Mouse (Mus musculus) neural tube, embryonic 11.5 days (tissue): Measurements from ENCODE around the gene Pms1. TPM values are rescaled to one million over a fixed set of nuclear protein-coding genes. Genes with fewer than 3 reads are reported as not detected.
"Not testable (repeated sequence)": the region's sequence is repeated elsewhere in the genome, so short reads cannot be mapped to it uniquely, and the experiment has no call there.

ENCODE experiments used
- ATAC-seq: fragments of 200-750 bp; cut with Nextera tagmentation; 2 replicates; pipeline ENCODE4 v1.8.0; 2017; ENCODE audit warnings: moderate number of reproducible peaks, mild to moderate bottlenecking, moderate TSS enrichment, moderate library complexity; ENCODE audit not compliant: insufficient read depth, low FRiP score, low TSS enrichment
- DNase-seq: peaks from one replicate; pipeline ENCODE4 v3.0.0-alpha.2; 2015; ENCODE audit warnings: low spot score
- H3K27ac ChIP-seq: fragments of 300-500 bp; sonication (generic); 2 replicates; pipeline ENCODE4 v1.5.1; 2014; ENCODE audit warnings: low read depth, mild to moderate bottlenecking, low read length
- H3K27me3 ChIP-seq: fragments of 300-500 bp; sonication (generic); 2 replicates; pipeline ENCODE4 v1.6.1; 2014; ENCODE audit warnings: mild to moderate bottlenecking, low read length, mixed read lengths; ENCODE audit not compliant: control insufficient read depth, insufficient read depth
- H3K36me3 ChIP-seq: fragments of 300-500 bp; sonication (generic); 2 replicates; pipeline ENCODE4 v1.6.1; 2014; ENCODE audit warnings: mild to moderate bottlenecking, low read length, moderate library complexity, mixed read lengths; ENCODE audit not compliant: control insufficient read depth, insufficient read depth
- H3K4me1 ChIP-seq: fragments of 300-500 bp; sonication (generic); 2 replicates; pipeline ENCODE4 v1.6.1; 2014; ENCODE audit warnings: low read length, mixed read lengths; ENCODE audit not compliant: control insufficient read depth, insufficient read depth
- H3K4me2 ChIP-seq: fragments of 300-500 bp; sonication (generic); 2 replicates; pipeline ENCODE4 v1.6.1; 2014; ENCODE audit warnings: low read depth, mild to moderate bottlenecking, moderate library complexity
- H3K4me3 ChIP-seq: fragments of 300-500 bp; sonication (generic); 2 replicates; pipeline ENCODE4 v1.5.1; 2014; ENCODE audit warnings: low read depth, low read length
- H3K9ac ChIP-seq: fragments of 300-500 bp; sonication (generic); 2 replicates; pipeline ENCODE4 v1.6.1; 2014; ENCODE audit warnings: mild to moderate bottlenecking, low read length
- H3K9me3 ChIP-seq: fragments of 300-500 bp; sonication (generic); 2 replicates; pipeline ENCODE4 v1.6.1; 2016; ENCODE audit warnings: low read length; ENCODE audit not compliant: control insufficient read depth
- WGBS: fragments of 180-500 bp; shearing (Covaris S2); extraction: QIAGEN DNeasy Blood & Tissue Kit; methylation state at CpG from one replicate; pipeline ENCODE4 v1.1.7; 2014; 5-methylcytosine and 5-hydroxymethylcytosine counted together
- polyA plus RNA-seq: library from polyadenylated mRNA; unstranded; fragments of >200 nt; fragmentation: Nextera tagmentation; extraction: Ambion mirVana; gene quantifications from 2 replicates; pipeline ENCODE4 v1.2.1, GENCODE M21; 2014

Gene Pms1
- polyA plus RNA-seq: 18.6 and 21.5 TPM in 2 replicates

DNA sequence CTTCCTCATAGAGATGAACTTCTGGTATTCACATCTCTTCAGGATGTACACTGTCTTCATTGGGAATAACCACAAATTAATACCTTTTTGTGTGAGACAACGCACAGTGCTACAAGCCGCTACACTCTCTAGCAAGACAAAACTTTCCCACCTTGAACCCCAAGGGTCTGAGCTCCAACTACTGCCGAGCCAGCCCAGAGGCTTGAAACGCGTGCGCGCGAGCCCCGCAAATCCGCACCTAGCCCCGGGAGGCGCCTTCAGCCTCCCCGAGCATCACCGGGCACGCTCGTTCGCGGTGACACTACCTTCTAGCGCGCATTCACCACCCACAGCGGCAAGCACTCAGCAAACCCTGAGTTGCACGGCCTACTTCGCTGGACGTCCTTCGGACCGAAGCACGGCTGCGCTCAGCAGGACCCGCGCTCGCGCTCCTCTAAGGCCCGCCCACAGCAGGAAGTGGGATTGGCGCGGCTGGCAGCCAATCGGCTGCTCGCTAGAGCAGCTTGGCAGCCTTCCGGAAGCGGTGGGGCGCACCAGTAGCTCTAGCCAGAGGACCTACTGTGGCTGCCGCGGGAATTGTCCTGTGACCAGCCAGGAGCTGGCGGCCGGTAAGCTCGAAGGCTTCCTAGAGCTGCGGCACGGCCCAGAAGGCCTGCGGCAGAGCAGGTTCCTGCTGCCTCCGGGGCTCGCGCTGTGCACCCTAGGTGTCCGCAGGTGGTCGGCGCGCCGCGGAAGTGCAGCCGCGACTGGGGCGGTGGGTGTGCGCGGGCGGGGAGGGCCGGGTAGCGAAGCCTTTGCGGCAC lies at the start of gene Pms1, which contains the start of the genes Ormdl1 and Gm28778:
Gene Pms1 (minus strand): TSS at position 438 of the 803 bp plus-strand sequence.
Gene Ormdl1 (plus strand): TSS at position 515 of the 803 bp plus-strand sequence.
Gene Gm28778 (plus strand): TSS at position 531 of the 803 bp plus-strand sequence.
- Histone ChIP-seq H3K4me2 (peak within 1 kb of the TSS; percentile 47), H3K4me1 (0 out of 2 replicates have a peak, but pooled peaks cover 3% of the 10 kb centered on the region), H3K9me3 (no peaks in the 10 kb centered on the region), H3K9ac (peak within 1 kb of the TSS; percentile 86), H3K27ac (peak within 1 kb of the TSS; percentile 79), H3K27me3 (no peaks in the 10 kb centered on the region), H3K36me3 (no peaks in the 10 kb centered on the region; the same call in 1 of the 2 replicates), H3K4me3 (peak within 1 kb of the TSS; percentile 84)
- peak; percentile 96 for DNase-seq
- ATAC-seq: peak; percentile 100
- WGBS: under 1% methylated on average over 56 of the region's 66 CpGs

DNA sequence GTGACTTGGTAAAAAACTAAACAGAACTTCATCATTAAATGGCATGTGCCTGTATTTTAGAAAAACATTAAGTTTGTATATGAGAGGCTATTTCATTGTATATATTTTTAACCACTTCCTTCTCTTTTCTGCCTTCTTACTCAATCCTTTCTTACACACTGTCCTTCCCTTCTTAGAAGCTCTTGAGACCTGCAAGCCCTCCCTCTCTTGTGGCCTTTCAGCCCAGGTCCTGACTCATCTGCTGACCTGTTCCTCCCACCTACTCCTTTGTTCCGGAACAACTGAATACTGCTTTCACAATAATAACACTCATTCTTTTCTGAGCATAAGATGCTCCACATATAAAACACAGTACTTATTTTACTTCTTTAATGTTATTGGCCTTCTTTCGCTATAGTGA lies 44.3 kb upstream of the Pms1 start:
- Histone ChIP-seq H3K9me3 (peaks cover 4% of the 10 kb centered on the region; the same call in 1 of the 2 replicates), H3K4me3 (no peak overlapping the region), H3K4me1 (no peaks in the 10 kb centered on the region), H3K36me3 (peaks cover 7% of the 10 kb centered on the region; the same call in 1 of the 2 replicates), H3K27me3 (no peaks in the 10 kb centered on the region), H3K9ac (no peak overlapping the region), H3K4me2 (no peak overlapping the region), H3K27ac (no peak overlapping the region)
- no peak for DNase-seq
- WGBS: 95% methylated on average over 2 of the region's 2 CpGs
- no peak for ATAC-seq

DNA sequence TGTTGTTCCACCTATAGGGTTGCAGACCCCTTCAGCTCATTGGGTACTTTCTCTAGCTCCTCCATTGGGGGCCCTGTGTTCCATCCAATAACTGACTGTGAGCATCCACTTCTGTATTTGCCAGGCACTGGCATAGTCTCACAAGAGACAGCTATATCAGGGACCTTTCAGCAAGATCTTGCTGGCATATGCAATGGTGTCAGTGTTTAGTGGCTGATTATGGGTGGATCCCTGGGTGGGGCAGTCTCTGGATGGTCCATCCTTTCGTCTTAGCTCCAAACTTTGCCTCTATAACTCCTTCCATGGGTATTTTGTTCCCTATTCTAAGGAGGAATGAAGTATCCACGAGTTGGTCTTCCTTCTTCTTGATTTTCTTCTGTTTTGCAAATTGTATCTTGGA lies 40.6 kb upstream of the Pms1 start:
- not testable (repeated sequence) for H3K27ac ChIP-seq, ATAC-seq, H3K27me3 ChIP-seq, DNase-seq, H3K4me3 ChIP-seq, H3K9me3 ChIP-seq, H3K4me1 ChIP-seq, H3K9ac ChIP-seq, H3K36me3 ChIP-seq, H3K4me2 ChIP-seq
- 71% methylated on average over 2 of the region's 2 CpGs for WGBS

DNA sequence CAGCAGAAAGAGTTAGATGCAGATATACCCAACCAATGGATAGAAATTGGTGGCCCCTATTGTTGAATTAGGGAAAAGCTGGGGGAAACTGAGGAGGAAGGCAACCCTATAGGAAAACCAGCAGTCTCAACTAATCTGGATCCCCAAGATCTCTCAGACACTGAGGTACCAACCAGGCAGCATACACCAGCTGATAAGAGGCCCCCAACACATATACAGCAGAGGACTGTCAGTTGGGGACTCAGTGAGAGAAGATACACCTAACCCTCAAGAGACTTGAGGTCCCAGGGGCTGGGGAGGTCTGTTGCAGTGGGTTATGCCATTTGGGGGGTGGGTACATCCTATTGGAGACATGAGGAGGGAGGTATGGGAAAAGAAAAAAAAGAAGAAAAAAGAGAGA lies 38.6 kb upstream of the Pms1 start:
- H3K4me1 ChIP-seq: no peaks in the 10 kb centered on the region
- H3K4me2 ChIP-seq: no peak overlapping the region
- no peaks in the 10 kb centered on the region for H3K9me3 ChIP-seq
- ATAC-seq (no peak), DNase-seq (no peak)
- H3K4me3 ChIP-seq: no peak overlapping the region
- H3K27ac ChIP-seq: no peak overlapping the region
- no peaks in the 10 kb centered on the region for H3K36me3 ChIP-seq
- H3K9ac ChIP-seq: no peak overlapping the region
- no peaks in the 10 kb centered on the region for H3K27me3 ChIP-seq

DNA sequence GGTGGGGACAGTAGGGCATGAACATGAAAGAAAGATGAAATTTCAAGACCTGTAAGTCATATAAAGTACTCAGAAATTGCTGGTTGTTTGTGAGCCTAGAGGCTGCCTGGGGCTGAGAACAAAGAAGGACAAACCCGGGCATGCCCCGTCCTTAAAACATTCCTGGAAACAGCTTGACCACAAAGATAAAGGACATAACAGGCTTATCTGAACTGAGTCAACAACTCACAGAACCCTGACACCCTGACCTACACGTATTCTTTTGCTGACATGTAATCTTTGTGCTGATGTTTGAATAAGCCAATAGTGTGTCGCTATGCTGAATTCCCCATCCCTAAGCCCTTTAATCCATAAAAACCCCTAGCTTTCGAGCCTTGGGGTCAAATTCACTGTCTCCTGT lies 36.7 kb upstream of the Pms1 start:
- 82% methylated on average over 5 of the region's 5 CpGs for WGBS
- not testable (repeated sequence) for H3K9me3 ChIP-seq, H3K27me3 ChIP-seq, H3K36me3 ChIP-seq, H3K4me2 ChIP-seq, H3K27ac ChIP-seq, H3K4me1 ChIP-seq, ATAC-seq, H3K9ac ChIP-seq, DNase-seq, H3K4me3 ChIP-seq

DNA sequence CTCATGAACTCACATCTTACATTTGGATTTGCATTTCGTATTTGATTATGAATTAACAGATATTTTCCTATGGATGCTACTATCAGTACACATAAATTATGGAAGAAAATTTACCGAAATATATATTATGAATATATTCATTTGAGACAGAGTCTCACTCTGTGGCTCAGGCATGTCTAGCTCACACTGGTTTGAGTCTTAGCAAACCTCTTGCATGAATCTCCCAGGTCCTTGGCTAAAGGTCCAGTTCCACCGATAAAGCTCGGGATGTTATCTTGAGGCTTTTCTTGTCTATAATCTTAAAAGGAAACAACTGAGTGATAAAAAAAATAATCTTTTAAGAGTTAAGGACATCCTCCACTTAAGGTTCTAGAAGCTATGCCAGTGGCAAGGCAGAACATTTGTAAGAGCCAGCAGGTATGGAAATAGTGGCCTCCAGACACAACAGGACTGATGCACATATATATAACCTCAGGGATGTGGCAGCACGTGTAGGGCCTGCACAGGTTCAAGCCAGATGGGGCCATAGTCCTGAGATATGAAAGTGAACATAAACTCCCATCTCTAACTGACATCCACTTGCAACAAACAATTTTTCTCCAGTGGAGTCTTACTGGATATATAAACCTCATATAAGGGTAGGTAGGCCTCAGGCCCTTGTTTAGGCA lies 28.1 kb upstream of the Pms1 start:
- no peak for DNase-seq
- H3K9ac ChIP-seq: no peak overlapping the region
- no peaks in the 10 kb centered on the region for H3K36me3 ChIP-seq
- no peaks in the 10 kb centered on the region for H3K4me1 ChIP-seq
- 93% methylated on average over 5 of the region's 5 CpGs for WGBS
- H3K27me3 ChIP-seq: no peaks in the 10 kb centered on the region
- no peak overlapping the region for H3K27ac ChIP-seq
- H3K9me3 ChIP-seq: no peaks in the 10 kb centered on the region
- no peak overlapping the region for H3K4me2 ChIP-seq
- ATAC-seq: no peak
- no peak overlapping the region for H3K4me3 ChIP-seq

DNA sequence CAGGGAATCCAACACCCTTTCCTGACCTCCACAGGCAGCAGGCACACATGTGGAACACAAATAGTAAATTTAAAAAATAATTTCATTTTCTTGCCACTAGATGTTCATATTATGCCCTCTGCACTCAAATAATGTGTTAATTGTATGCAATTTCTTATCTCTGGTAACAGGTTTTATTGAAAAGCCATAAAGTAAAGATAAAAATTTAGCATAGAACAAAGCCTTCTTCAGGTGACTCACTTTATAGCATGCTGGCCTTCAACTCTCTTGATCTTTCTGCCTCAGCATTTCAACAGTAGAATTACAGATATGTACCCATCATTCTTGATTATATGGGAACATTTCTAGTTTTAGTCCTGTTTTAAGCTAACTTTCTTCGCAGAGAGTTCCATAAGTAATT lies 27.5 kb upstream of the Pms1 start:
- 95% methylated on average over 1 of the region's 1 CpGs for WGBS
- Histone ChIP-seq H3K9ac (no peak overlapping the region), H3K4me3 (no peak overlapping the region), H3K4me2 (no peak overlapping the region), H3K27me3 (no peaks in the 10 kb centered on the region), H3K9me3 (no peaks in the 10 kb centered on the region), H3K27ac (no peak overlapping the region), H3K36me3 (no peaks in the 10 kb centered on the region), H3K4me1 (no peaks in the 10 kb centered on the region)
- DNase-seq (no peak), ATAC-seq (no peak)

DNA sequence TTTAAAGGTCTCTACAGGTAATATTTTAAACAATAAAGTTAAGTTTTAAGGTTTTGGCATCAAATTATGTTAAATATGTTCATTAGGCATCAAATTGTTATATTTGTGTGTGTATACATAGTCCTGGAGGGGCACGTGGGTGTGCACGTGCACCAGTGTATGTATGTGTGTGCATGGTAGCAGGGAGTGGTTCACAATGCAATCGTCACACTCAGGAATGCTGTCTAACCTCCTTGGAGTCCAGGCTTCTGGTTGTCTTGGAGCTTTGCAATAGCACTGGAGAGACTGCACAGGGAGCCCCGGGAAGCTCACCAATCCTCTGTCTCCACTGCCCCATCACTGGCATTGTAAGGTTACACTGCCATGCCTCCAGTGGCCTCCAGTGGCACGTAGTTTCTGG lies 26.4 kb upstream of the Pms1 start:
- DNase-seq: no peak
- Histone ChIP-seq H3K9me3 (no peaks in the 10 kb centered on the region), H3K4me3 (no peak overlapping the region), H3K36me3 (no peaks in the 10 kb centered on the region), H3K9ac (no peak overlapping the region), H3K27ac (no peak overlapping the region), H3K27me3 (no peaks in the 10 kb centered on the region), H3K4me1 (no peaks in the 10 kb centered on the region), H3K4me2 (no peak overlapping the region)
- no peak for ATAC-seq
- WGBS: 92% methylated on average over 5 of the region's 5 CpGs
